Mouse (Mus musculus) urinary bladder, postnatal 4 days (tissue): ENCODE measurements around the gene Brpf1.

ENCODE experiments used
- DNase-seq, 2 experiments: peaks; one replicate each; pipeline ENCODE4 v3.0.0; 2021 to 2022; ENCODE audit warnings: low spot score in 2 of 2

Brpf1 gene

GRCm38 (mm10) chr6:113306986-113307349 is at the start of gene Brpf1:
Gene Brpf1 (plus strand): TSS chr6:113307137.
- no peak for DNase-seq

GRCm38 (mm10) chr6:113261174-113261858 is 45.6 kb upstream of the Brpf1 start:
- DNase-seq = no peak

GRCm38 (mm10) chr6:113263531-113263930 is 43.4 kb upstream of the Brpf1 start:
- no peak for DNase-seq

- no peak for DNase-seq
These were observed 42.5 kb upstream of the Brpf1 start for GRCm38 (mm10) chr6:113264429-113264828.

- DNase-seq = no peak
These were observed 39.8 kb upstream of the Brpf1 start for GRCm38 (mm10) chr6:113266996-113267655.

GRCm38 (mm10) chr6:113267988-113268387 is 38.9 kb upstream of the Brpf1 start:
- DNase-seq = no peak

- DNase-seq = no peak
These were observed 34.6 kb upstream of the Brpf1 start for GRCm38 (mm10) chr6:113272365-113272764.

DNA sequence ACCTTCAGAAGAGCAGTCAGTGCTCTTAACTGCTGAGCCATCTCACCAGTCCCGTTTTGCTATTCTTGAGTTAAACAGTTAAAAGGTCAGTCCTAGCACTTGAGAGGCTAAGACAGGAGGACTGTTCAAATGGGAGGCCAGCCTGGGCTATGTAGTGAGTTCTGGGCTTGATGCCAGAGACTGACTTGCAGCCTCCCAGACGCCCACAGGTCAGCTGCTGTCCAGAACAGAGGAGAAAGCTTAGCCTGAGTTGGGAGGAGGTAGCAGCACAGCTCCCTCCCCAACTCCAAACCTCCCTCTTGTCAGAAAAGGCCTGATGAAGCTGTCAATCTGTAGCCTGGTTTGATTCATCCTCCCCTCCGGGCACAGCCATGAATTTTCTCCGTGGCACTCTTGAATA is 30.1 kb upstream of the Brpf1 start:
- no peak for DNase-seq

- no peak for DNase-seq
These were observed 25.3 kb upstream of the Brpf1 start for GRCm38 (mm10) chr6:113281676-113282075.

- DNase-seq = no peak
These were observed 24.7 kb upstream of the Brpf1 start, which contains the start of gene Cpne9 for GRCm38 (mm10) chr6:113282101-113282802. Gene Cpne9 (plus strand): TSS chr6:113282307.

- DNase-seq = no peak
These were observed 24.0 kb upstream of the Brpf1 start for GRCm38 (mm10) chr6:113282969-113283368.

DNA sequence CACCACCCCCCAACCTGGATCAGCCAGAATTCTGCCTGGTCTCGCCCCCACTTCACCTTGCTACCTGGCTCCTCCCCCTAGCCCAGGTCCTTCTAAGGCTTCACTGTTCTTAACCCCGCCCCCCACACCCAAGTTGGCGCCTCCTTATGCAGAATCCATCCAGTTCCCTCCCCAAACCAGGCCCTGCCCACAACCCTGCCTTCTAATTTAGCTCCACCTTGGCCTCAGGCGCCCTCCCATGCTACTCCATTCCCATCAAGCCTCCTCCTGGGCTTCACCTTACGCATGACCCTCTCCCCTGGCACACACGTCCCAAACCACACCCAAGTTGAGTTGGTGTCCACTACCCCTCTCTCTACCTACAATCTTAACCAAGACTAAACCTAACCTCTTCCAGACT is 23.4 kb upstream of the Brpf1 start:
- no peak for DNase-seq

DNA sequence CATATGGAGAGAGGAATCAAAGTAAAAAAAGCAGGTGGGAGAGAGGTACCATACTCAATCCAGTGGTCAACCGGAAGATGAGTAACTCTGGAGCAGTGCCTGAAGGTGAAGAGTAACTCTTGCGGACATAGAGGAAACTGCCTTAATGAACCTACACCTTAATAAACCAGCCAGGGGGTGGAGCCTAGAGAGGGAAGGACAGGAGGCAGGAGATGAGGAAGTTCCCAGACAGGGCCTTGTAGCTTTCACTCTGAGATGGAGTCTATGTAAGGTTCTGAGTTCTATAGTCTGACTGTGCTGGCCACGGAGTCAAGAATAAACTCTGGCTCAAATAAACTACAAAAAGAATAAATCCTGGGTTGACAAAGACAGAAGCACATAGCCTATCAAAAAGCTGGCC is 22.0 kb upstream of the Brpf1 start:
- DNase-seq = no peak

GRCm38 (mm10) chr6:113286316-113286715 is 20.6 kb upstream of the Brpf1 start:
- DNase-seq = no peak

- no peak for DNase-seq
These were observed 19.7 kb upstream of the Brpf1 start for GRCm38 (mm10) chr6:113287236-113287635.

DNA sequence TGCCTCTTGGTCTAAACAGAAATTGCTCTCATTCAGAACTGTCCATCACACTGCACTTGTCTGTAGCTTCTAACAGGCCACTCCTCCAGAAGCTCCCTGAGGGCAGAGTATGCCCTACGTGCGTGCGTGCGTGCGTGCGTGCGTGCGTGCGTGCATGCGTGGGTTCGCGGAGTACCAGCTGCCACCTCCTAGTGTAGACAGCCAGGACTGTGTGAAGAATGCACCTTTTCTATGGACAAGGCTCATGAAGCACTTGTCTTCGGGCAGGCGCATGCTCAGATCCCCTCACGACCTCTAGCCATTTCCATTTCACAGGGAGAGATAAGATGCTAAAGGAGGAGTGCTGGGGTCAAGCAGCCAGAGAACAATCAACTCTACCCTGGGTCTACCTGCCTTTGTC is 17.6 kb upstream of the Brpf1 start:
- DNase-seq = no peak

- no peak for DNase-seq
These were observed 16.6 kb upstream of the Brpf1 start for GRCm38 (mm10) chr6:113290346-113290745.

- DNase-seq = no peak
These were observed 14.0 kb upstream of the Brpf1 start for GRCm38 (mm10) chr6:113292938-113293337.

- DNase-seq = no peak
These were observed 10.9 kb upstream of the Brpf1 start for GRCm38 (mm10) chr6:113296046-113296445.

- DNase-seq = no peak
These were observed 10.3 kb upstream of the Brpf1 start for GRCm38 (mm10) chr6:113296639-113297038.

DNA sequence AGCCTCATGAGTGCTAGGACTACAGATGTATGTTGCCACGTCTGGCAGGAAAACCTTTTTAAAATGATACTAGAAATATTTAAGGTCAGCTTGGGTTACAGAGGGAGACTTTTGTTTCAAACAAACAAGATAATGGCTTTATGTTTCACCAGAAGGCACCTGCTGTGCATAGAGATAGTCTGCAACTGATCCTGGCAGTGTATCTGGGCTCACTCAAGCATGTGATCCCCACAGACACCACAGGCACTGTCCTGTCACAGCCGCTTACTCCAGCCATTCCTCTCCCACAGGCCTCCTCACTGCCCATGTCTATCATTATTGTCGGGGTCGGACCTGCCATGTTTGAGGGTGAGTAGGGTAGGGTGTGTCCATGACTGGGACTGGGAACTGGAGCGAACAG is 5.6 kb upstream of the Brpf1 start:
- DNase-seq = no peak

DNA sequence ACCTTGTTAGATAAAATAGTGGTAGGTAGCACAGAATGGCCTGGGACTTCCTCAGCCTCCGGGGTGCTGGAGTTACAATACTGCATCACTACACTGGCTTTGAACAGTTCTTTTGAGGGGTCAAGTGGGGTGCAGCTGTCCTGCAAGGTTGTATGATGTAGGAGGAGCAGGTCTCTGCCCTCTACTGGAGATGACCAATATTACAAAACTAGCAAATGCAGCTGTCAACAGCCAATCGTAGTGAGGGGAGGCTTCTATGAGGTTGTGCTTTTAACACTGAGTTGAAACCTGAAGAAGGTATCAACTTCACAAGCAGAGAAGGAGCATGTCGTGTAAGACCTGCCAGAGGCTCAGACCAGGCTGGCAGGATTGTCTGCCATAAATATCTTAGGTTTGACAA is 4.7 kb upstream of the Brpf1 start:
- no peak for DNase-seq
